Mouse (Mus musculus): ENCODE data around the gene Ppfibp2. TPM values are rescaled to one million over a fixed set of nuclear protein-coding genes. Genes with fewer than 3 reads are reported as not detected.

Ppfibp2 gene
- total RNA-seq, 2 experiments from 2014 or later = 13.9 to 15.6 TPM

- DNase-seq (ENCODE audit: low spot score) = no peak
Measured at GRCm38 (mm10) chr7:107663621-107664020, 68.6 kb downstream of the Ppfibp2 start.

DNA sequence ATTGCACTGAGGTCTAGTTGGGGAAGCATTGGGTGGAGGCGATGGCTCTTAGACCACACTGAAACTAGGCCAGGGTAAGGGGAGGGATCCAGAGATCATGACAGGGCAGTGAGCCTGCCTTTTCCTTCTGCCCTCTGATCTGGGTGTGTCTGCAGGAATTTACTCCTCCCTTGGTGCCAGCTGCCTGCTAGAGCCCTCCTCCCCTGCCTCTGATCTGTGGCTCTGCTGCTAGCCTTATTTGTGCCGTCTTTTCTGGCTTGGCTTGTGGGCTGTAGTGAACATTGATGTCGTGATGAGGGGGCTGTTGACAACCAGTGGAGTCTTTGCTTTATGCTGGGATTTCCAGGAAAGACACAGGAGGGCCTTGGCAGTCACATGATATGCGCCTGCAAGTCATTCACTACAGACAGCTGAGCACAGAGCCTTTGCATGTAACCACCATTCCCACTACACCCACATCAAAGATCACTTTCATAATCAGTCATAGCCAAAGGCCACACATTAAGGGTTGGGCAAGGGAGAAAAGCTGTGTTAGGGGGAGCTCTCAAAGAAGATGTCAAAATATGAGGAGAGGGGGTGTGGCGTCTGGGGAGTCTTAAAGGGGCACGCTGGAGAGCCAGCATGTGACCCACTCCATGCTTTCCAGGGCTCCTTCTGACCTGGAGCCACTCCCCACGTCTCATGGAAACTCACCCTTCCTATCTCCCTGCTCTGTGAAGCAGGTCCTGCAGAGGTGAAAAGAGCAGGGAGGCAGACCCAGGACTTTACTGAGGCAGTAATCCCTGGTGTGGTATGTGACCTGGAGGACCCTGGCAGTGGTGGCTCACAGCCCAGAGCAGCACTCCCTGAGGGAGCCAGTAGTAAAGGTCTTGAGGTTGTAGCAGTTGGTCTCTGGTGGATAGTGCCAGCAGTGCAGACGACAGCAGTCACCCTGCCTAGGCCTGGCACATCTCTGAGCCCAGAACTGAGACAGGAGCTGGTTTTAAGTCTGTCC is 69.4 kb downstream of the Ppfibp2 start:
- DNase-seq (ENCODE audit: low spot score) = peak; percentile 75

- DNase-seq (ENCODE audit: low spot score) = peak; percentile 30
Measured at GRCm38 (mm10) chr7:107665221-107665585, 70.2 kb downstream of the Ppfibp2 start.

DNA sequence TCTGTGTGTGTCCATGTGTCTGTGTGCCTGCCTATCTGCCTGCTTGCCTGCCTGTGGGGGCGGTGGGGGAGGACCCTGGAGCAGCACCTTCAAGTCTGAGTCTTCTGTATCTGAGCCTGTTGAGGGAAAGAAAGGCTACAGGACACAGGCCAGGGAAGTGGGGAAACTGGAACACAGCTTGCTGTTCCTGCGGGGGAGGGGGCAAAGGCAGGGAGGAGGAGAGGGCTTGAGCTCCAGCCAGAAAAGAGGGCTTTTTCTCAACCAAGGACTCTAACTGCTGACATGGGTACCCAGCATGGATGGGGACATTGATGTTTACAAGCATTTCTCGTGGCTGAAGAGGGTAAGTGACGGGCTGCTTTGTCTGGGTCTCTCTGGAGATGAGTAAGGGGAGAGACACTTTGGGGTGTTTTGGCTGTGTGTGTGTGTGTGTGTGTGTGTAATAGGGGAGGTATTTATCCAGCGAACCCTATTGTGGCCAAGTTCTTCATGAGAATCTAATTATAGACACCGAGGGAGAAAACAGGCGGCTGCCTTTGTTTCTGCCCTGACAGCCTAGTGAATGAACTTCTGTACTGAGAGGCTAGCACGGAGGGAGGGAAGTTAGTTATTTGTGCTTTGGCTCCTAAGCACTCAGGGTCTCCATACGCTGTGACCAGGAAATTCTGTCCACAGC is 70.7 kb downstream of the Ppfibp2 start:
- peak; percentile 68 for DNase-seq (ENCODE audit: low spot score)

DNA sequence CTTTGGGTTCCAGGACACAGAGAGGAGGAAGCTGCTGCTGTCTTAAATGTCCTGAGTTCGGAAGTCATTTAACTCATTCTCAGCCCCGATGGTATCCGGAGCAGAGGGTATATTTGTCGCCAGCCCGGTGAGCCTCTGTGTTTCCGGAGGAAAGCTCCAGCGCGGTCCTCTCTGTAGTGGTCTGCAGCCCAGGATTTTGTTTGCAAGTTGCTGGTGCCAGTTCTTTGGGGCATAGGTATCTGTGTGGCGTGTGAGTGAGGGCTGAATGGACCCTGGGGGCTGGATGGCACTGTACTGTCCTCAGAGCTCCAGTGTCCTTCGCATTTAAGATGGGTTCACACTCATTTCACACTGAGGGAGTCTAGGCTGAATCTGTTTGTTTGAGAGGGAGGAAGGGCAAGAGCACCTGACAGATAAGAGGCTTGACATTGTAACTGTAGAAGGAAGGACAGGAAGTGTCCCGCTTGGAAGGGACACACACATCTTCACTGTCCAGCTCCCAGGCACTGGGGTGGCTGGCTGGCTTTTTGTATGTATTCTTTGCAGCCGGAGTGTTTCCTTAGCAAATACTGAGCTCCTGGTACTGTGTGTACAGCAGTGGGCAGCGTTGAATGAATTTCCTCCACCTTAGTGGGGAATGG is 71.4 kb downstream of the Ppfibp2 start:
- DNase-seq (ENCODE audit: low spot score) = peak; percentile 35

DNA sequence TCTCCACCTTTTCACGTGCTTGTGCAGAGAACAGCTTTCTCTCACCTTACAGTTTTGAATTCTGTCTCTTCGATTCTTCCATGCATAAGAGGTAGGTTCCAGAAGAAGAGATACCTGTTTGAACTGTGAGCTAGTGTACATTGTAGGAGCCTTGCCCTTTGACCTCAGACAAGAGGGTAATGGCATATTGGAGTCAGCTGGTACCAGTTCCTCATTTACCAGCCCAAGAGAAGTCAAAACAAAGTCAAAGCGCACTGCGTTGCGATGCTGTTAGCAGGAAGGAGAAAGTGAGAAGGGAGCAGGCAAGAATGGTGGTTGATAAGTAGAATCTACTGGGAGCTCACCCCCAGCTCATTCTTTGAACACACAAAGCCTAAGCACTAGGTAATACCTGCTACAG is 73.5 kb downstream of the Ppfibp2 start:
- DNase-seq (ENCODE audit: low spot score) = no peak

GRCm38 (mm10) chr7:107675224-107675623 is 80.2 kb downstream of the Ppfibp2 start:
- no peak for DNase-seq (ENCODE audit: low spot score)

DNA sequence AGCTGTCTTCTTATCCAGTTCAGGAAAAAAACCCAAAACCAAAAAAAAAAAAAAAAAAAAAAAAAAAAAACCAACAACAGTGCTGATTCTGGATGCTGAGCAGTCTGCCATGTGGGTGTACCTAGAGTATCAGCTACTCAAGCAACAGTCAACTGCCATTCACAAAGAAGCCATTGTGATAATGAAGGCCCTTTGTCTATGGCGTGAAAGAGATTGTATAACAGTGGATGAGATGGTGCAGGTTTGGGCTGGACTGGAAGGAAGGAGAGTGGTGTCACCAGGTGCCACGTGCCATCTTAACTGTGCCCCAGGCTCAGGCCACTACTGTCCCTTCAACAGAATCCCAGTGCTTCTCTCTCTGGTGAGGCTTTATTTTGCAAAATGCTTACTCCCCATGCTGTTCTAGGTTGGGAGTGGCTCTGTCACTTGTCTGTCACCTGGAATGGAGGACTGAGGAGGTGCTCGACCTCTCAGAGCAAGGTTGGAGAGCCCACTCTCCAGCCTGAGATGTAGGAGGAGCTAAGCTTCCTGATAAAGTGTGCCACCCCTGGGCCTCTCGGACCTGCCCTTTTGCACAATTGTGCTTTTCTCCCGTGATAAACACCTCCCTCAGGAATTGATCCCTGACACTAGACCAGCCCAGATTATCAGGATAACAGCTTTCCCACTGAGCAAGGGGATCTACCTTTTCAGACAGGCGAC is 85.3 kb downstream of the Ppfibp2 start:
- DNase-seq (ENCODE audit: low spot score) = no peak

DNA sequence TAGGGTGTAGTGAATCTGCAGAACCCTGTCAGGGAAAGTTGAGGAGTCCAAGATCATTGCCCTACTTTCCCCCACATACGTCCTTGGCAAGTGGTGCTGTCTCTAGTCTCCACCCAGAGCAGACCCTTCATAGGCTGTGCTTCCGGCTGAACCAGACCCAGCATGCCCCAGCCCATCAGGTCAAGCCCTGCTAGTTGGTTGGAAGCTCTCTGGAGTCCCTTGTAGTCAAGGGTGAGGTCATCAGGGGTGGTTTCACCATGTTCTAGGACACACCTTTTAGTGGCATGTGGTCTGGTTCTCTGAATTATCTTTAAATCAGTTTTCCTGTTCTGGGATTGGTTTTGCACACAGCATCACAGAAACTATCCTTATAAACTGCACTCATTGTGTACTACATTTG is 86.3 kb downstream of the Ppfibp2 start:
- no peak for DNase-seq (ENCODE audit: low spot score)

GRCm38 (mm10) chr7:107683162-107683561 is 88.2 kb downstream of the Ppfibp2 start:
- DNase-seq (ENCODE audit: low spot score) = no peak

DNA sequence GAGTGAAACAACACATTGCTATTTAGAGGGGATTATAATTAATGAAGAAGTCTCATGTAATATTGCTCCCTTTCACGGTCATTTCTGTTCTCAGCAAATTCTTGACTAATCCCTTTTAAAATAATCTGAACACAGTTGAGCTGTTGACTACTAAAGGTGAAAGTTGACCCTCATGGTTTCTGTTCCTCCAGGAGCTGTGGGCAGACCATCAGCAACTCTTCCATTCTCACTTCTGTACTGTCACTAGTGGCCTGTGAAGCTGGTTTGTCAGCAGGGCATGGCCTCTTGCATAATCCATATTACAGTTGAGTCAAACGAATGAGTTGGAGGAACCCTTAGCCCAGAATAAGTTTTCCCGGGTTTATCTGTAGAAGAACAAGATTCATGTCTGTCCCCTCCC is 88.6 kb downstream of the Ppfibp2 start:
- DNase-seq (ENCODE audit: low spot score) = no peak

DNA sequence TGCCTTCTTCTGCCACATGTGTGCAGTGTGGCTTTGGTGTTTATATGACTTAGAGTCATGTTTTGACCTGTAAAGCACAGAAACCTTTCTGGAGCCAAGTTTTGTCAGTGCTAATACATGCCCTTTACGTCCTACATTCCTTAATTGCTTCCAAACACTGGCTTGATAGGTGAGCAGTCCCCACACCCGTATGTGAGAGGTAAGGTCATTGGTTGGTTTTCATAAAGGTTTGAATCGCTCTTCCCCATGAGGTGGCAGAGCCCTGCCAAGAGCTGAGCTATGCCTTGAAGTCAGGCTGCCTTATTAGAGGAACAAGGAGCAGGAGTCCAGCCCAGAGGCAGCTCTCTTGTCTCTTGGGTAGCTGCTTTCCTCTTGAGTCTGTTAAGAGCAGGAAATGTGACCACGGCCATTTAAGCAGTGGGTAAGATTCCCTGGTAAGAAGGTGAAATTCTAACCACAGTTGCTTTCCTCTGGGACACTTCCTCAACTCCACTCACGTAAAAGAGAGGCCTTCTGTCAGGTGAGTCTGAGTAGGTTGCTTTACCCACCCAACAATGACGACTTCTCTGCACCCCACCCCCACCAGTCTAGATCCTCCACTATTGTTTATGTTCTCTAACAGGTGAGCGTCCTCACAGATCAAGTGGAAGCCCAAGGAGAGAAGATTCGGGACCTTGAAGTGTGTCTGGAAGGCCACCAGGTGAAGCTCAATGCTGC is 90.4 kb downstream of the Ppfibp2 start:
- no peak for DNase-seq (ENCODE audit: low spot score)

GRCm38 (mm10) chr7:107685955-107686285 is 90.9 kb downstream of the Ppfibp2 start:
- no peak for DNase-seq (ENCODE audit: low spot score)

DNA sequence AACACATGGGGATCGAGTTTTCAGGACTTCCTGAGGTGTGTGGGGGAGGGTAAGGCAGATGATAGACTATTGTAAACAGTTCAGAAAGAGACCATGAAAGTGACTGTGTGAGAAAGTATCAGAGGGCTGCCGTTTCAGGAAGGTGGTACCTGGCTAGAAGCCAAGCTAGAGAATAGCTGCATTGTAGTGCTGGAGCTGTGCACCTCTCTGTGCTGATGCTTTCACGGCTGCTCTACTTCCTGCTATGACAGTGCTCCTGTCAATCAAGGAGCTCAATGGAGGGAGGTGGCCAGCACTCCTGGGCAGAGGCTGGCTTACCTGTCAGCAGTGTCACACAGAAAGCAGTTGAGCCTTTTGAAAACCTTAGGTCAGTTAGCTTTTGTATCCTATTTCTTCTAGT is 92.4 kb downstream of the Ppfibp2 start:
- no peak for DNase-seq (ENCODE audit: low spot score)

DNA sequence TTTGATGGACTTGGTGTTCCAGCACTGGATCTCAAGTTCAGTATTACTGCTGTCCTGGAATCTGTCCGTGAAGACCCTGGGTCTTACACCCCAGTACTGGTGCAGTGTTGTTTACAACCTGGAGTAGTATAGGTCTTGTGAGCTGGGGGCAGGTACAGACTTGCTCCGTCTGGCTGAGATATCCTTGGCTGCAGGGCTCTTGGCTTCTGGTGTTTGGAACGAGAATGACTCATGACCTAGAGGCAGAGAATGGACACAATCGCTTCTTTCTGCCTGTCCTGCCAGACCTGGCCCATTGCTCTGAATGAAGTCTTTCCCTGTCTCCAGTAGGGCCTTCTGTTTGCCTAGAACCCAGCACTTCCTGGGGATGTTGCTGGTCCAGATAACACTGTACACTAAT is 93.0 kb downstream of the Ppfibp2 start:
- no peak for DNase-seq (ENCODE audit: low spot score)

DNA sequence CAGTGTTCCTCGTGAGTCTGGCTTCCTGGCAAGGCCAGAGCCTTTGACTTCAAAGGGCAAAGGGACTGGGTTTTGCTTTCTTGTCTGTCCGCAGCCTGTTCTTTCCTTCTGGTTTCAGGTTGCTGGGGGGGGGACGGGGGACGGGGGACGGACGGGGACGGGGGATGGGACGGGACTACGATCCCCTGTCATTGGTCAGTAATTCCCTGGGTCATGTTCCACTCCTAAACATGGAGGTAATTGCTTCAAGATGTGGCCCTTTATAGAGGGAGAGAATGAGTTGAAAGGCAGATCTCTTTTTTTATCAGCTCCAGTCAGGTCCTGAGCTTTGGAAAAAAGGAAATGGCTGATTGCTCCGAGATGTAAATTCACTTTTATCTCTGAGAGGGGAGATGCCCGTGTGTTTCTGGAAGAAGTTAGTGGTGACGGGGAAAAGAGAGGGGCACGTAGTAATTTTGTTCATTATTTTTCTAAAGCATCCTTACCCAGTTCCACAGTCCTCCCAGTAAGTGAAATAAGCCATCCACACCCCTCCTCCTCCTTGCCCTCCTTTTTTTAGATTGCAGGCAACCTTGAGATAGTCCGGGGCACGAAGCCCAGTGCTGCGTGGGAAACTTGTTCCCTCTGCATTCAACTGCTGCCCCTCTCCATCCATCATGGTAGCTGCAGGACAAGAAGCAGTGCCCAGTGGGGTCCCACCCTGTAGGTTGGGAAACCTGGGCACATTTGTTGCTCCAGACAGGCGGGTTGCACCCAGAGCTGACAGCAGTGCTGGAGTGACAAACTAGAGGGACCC is 95.6 kb downstream of the Ppfibp2 start:
- DNase-seq (ENCODE audit: low spot score) = peak; percentile 39

- peak; percentile 37 for DNase-seq (ENCODE audit: low spot score)
Measured at GRCm38 (mm10) chr7:107691493-107691892, 96.5 kb downstream of the Ppfibp2 start.

- DNase-seq (ENCODE audit: low spot score) = no peak
Measured at GRCm38 (mm10) chr7:107694254-107694947, 99.4 kb downstream of the Ppfibp2 start.

DNA sequence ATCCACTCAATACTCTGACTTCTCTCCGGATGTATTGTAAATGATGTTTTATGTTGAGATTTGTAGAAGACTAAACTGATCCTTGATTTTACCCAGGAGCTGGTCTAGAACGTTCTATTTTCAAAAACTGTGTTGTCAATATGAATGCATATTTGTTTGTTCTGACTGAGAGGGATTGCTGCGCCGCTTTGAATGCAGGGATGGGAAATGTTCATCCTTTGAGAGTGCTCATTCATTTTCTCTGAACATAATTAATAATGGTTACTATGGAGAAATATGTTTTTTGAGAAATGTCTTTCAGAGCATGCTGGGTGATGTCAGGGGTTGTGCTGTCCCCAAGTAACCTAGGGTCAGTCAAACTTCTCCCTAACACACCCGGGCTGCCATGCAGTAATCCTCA is 102.1 kb downstream of the Ppfibp2 start:
- DNase-seq (ENCODE audit: low spot score) = no peak

DNA sequence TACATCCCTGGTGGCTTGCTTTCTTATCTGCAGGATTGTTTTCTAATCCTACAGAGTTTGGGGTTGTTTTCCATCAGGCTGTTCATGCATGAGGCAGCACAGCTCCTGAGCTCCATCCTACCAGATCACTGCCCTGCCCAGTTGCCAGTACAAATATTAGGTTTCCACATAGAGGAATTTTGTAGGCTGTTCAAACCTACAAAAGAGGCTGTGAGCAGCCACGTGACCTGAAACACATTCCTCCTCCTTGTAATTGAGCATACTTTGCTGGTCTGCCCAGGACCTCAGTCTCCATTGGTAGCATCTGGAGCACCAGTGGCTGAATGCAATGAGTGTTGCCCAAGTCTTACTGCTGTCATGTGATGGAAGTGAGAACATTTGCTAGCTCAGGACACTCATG is 104.9 kb downstream of the Ppfibp2 start:
- no peak for DNase-seq (ENCODE audit: low spot score)

All from gastrocnemius, adult 18-20 months (tissue).